Mouse (Mus musculus) brain, embryonic 14.5 days (tissue): ENCODE results near the gene Nav1. TPM values are rescaled to one million over a fixed set of nuclear protein-coding genes. Genes with fewer than 3 reads are reported as not detected.

ENCODE experiments used
- DNase-seq: peaks from one replicate; pipeline ENCODE4 v3.0.0-alpha.2; 2011; ENCODE audit warnings: low read depth
- CTCF ChIP-seq: fragments of 200-500 bp; IDR thresholded peaks from 2 replicates; pipeline ENCODE4 v1.5.1; 2012; ENCODE audit warnings: inconsistent platforms, mild to moderate bottlenecking, moderate library complexity, borderline replicate concordance; ENCODE audit not compliant: insufficient read depth, insufficient read length; ENCODE audit errors: extremely low read depth
- POLR2A ChIP-seq: fragments of 200-500 bp; IDR thresholded peaks from 2 replicates; pipeline ENCODE4 v1.6.1; 2012; ENCODE audit warnings: mild to moderate bottlenecking, inconsistent platforms, borderline replicate concordance; ENCODE audit not compliant: poor library complexity, insufficient read depth, insufficient read length, severe bottlenecking; ENCODE audit errors: extremely low read depth
- polyA plus RNA-seq: library from polyadenylated mRNA; depleted of rRNA; stranded (reverse); fragments of >200 nt; gene quantifications from 2 replicates; pipeline ENCODE4 v1.2.3, GENCODE M21; 2012; rRNA removed

Nav1 gene
- polyA plus RNA-seq: 54.0 and 92.9 TPM in 2 replicates

DNA sequence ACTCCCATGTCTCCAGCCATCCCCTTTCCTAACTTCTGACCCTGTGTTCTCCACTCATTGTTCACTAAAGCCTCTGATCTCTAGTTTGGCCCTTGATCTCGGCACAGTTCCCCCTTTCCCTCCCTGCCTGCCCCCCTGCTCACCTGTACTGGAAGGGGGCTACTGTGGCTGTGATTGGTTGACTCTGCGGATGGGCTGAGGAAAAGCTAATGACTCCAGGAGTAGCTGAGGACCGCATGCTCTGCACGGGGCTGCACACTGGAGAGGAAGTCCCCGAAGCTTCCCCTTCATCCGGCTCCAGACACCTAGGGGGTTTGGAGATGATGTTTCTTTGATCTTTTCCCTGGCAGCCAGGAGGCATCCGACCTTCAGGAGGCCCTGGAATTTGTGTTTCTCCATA is at the start of gene Nav1:
Gene Nav1 (minus strand): TSS at position 277 of the 400 bp plus-strand sequence.
- TF ChIP-seq POLR2A: no peak
- TF ChIP-seq CTCF: no peak
- DNase-seq: no peak

DNA sequence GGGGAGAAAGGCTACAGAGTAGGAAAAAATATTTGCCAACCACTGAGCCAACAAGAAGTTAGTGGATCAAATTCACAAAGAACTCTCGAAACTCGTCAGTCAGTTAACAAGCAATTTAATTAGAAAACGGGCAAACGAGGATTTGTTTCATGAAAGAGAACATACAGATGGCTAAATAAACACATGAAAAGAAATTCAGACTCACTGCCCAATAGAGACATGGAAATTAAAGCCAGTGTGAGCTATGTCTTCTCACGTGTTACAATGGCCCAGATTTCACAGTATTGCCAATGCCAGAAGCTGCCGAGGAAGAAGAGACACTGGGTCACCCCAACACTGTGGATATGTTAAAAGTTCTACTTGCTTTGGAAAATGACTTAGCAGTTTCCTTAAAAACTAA is 46.8 kb upstream of the Nav1 start:
- DNase-seq: peak; percentile 47
- TF ChIP-seq POLR2A (no peak), CTCF (no peak)

DNA sequence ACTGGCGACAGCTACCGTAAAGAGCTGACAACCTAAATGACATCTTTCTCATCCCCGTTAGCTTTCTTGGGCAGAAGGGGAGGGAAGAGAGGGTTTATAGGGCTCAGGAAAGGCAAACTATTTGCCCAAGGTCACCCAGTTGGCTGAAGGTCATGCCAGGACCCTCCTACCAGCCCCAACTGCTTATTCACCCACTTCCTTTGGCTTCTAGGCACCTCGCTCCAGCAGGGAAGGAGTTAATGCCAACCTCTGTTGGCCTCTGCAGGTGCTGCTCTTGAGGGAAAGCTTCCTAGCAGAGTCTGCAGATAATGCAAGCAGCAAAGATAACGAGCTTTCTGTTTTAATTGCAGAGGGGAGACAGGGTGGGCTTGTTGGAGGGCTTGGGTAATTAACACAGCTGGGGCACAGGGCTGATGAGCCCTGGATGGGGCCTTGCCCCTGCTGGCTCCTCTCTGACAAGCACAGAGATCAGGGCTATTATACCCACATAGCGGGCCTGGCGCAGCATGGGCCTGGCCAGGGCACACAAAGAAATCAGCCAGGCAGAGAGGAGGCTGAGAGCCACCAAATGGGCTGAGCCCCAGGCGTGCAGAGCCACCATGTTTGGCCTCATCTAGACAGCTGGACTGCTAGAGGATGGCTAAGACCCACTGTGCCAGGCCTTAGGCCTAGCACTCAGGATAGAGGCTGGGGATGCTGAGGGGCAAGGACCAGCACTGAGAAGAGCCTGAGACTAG is 38.5 kb upstream of the Nav1 start:
- DNase-seq: peak; percentile 81

DNA sequence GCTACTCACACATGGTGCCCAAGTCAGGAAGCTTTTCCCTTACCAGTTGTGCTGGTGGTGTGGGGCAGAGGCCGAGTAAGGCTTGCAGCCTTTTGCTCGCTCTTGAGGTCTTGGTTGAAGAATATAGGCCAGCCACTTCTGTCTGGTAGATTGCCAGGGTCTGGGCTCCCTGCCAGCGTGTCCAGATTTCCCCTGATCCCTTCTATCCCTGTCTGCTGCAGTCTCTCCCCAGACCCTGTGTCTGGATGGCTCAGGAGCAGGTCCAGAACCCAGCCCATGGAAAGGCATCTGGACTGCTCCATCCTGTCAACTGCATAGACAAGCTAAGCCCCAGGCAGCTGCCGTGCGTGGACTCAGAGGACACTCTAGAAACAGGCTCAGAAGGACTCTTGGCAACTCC is 37.0 kb upstream of the Nav1 start:
- TF ChIP-seq CTCF: no peak
- TF ChIP-seq POLR2A: no peak
- DNase-seq: peak; percentile 55

More for the DNA sequence above, 38.5 kb upstream of the Nav1 start:
- TF ChIP-seq POLR2A (no peak), CTCF (no peak)

DNA sequence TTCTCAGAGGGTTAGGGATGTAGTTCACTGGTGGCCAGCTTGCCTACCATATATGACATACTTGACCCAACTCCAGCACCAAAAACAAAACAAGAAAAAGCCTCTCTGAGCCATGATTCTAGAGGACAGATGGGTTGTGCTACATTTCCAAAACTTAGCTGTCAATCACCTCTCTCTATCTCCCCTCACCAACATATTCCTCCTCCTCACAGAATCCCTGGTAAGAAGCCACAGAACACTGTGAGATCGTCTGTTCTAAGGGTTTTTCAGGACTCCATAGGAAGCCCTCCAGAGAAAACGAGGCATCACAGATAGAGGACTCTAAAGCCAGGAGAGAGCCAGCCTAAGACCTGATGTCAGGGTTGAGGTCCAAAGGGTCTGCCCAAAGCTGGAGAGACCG is 36.6 kb upstream of the Nav1 start:
- no peak for DNase-seq

DNA sequence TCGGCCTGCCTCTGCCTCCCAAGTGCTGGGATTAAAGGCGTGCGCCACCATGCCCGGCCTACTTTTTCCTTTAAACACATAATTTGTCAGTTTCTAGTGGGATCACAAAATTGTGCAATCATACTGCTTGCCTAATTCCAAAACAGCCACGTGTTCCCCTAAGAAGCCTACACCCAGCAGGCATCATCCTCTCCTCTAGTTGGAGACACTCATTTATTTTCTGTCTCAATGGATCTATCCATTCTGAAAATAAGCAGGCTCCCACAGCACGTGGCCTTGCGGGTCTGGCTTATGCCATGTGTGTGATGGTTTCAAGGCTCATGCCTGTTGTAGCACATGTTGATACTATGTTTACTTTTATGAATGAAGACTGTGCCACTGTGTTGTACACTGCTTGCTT is 32.8 kb upstream of the Nav1 start:
- no peak for DNase-seq
- TF ChIP-seq POLR2A (no peak), CTCF (no peak)

More for the DNA sequence above, 36.6 kb upstream of the Nav1 start:
- TF ChIP-seq POLR2A: no peak
- no peak for TF ChIP-seq CTCF

DNA sequence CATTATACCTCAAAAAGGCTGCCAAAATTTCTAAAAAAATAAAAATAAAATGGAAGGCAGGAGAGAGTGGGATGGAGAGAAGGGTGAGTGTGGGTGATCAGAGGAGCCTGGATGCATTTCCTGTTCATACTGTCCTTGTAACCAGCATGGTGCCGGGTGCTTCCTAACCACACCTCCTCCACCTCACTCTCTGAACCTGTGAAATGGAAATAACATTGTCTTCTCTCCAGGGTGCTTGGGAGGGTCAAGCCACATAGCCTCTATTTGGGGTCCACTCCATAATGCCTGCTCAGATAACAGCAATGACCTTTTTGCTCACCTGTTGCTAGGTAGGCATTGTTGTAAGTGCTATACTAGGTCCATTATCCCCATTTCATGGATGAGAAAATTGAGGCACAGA is 32.0 kb upstream of the Nav1 start:
- DNase-seq: no peak
- TF ChIP-seq POLR2A (no peak), CTCF (no peak)

DNA sequence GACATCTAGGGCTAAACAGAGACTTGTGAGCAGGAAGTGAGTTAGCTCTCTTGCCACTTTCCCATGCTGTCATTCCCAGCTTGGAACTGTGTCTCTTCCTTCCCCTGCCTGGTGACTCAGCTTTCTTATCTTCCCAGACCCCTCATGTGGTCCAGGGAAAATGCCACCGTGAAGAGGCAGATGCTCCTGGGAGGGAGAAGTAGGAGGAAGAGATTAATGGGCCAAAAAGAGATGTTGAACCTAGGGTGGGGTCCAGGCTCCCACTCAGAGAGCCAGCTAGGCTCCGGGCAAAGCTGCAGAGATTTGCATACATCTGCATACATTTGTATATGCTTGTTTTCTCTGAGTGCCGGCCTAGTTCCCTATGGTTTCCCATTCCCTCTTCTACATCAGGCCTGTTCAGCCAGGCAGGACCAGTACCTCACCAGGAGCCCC is 30.5 kb upstream of the Nav1 start:
- DNase-seq: peak; percentile 69
- TF ChIP-seq POLR2A: no peak
- no peak for TF ChIP-seq CTCF

DNA sequence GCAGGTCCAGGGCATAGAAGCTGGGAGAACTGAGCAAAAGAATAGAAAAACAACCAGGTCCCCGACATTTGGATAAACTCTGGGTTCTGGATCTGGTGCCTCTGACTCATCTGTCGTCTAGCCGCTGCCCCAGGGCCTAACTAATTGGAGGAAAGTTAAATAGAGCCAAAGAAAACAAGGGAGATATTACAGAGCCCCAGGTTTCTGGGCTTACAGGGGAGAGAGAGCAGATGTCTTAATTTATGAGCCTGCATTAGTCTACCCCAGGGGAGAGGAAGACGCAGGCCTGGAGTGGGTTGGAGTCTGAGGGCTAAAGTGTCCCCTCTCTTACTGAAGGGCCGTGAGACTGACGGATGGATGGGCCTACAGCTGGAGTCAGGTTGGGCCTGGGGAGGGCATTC is 29.0 kb upstream of the Nav1 start:
- no peak for TF ChIP-seq POLR2A
- no peak for TF ChIP-seq CTCF
- DNase-seq: peak; percentile 49

DNA sequence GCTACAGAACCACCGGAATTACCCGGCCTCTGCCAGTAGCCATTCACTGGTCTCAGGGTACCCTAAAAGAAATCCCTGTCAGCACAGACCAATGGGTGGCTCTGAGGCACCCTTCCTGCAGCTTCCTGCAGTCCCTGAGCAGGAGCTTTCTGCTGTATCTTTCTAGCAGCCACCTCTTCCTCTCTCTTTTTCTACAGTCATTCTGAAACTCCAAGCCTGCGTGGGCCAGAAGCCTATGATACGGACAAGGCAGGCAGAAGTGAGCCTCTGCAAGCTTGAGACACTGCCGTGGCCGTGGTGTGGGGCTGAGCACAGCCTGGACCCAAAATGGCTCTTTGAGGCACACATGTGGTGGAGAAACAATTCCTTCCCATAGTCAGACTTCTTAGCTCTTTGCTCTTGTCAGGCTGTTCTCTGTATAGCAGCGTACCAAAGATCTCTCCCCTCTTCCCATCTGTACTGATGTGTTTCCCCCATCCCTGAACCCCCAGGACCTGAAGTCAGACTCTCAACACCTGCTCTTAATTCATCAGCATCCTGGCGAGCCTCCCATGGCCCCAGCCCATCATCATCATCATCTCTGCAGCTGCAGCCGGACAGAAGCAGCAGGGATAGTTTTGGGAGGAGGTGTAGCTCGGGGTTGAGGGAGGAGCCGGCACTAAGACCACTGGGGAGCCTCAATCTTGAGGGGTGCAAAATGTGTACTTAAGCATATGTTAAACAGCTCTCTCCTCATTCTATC is 28.4 kb upstream of the Nav1 start:
- no peak for TF ChIP-seq POLR2A
- no peak for TF ChIP-seq CTCF

DNA sequence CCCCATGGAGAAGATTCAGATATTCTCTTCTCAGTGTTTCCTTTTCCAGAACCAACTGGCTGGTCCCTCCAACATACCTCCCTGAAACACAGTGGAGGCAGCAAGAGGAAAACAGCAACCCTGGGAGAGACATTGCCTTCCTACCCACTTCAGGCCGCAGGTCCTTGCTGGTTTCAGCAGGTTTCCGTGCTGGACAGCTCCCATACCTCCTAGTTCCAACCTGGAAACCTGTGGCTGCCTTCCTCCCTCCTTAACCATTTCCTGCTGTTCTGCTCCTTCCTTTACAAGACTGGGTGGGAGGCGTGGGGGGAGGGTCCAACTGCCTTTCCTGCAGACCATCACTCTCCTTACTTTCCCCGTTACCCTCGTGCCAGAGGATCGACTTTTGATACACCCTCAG is 27.7 kb upstream of the Nav1 start:
- TF ChIP-seq POLR2A (no peak), CTCF (no peak)
- DNase-seq: no peak

More for the DNA sequence above, 28.4 kb upstream of the Nav1 start:
- no peak for DNase-seq
